Mouse (Mus musculus): ENCODE data around the gene Gm14214.

Gm14214 gene

GRCm38 (mm10) chr2:154769930-154770329, at the start of gene Gm14214:
Gm14214 (minus strand) TSS chr2:154770030.
- DNase-seq: no peak

GRCm38 (mm10) chr2:154818599-154818998, 48.8 kb upstream of the Gm14214 start:
- no peak for DNase-seq

GRCm38 (mm10) chr2:154817788-154818187, 48.0 kb upstream of the Gm14214 start:
- DNase-seq: peak; percentile 29

GRCm38 (mm10) chr2:154817089-154817488, 47.3 kb upstream of the Gm14214 start:
- no peak for DNase-seq

GRCm38 (mm10) chr2:154813426-154813825, 43.6 kb upstream of the Gm14214 start:
- DNase-seq: no peak

- no peak for DNase-seq
Observed at GRCm38 (mm10) chr2:154810821-154811220, 41.0 kb upstream of the Gm14214 start.

- DNase-seq: peak; percentile 61
Observed at GRCm38 (mm10) chr2:154809107-154809762, 39.4 kb upstream of the Gm14214 start.

GRCm38 (mm10) chr2:154807689-154808088, 37.9 kb upstream of the Gm14214 start:
- DNase-seq: no peak

- DNase-seq: no peak
Observed at GRCm38 (mm10) chr2:154803845-154804244, 34.0 kb upstream of the Gm14214 start.

GRCm38 (mm10) chr2:154803372-154803771, 33.5 kb upstream of the Gm14214 start:
- DNase-seq: no peak

- DNase-seq: peak; percentile 86
Observed at GRCm38 (mm10) chr2:154791661-154792642, 22.1 kb upstream of the Gm14214 start.

GRCm38 (mm10) chr2:154790656-154791483, 21.0 kb upstream of the Gm14214 start, which contains the start of the genes Raly and a:
Raly (plus strand) TSS chr2:154791096.
a (plus strand) TSS chr2:154791402.
- peak; percentile 95 for DNase-seq

- DNase-seq: no peak
Observed at GRCm38 (mm10) chr2:154789977-154790655, 20.3 kb upstream of the Gm14214 start.

GRCm38 (mm10) chr2:154789381-154789780, 19.6 kb upstream of the Gm14214 start:
- DNase-seq: no peak

- no peak for DNase-seq
Observed at GRCm38 (mm10) chr2:154786776-154787175, 16.9 kb upstream of the Gm14214 start.

GRCm38 (mm10) chr2:154786187-154786586, 16.4 kb upstream of the Gm14214 start:
- DNase-seq: no peak

GRCm38 (mm10) chr2:154785284-154785683, 15.5 kb upstream of the Gm14214 start:
- DNase-seq: no peak

- no peak for DNase-seq
Observed at GRCm38 (mm10) chr2:154782856-154783650, 13.2 kb upstream of the Gm14214 start.

- no peak for DNase-seq
Observed at GRCm38 (mm10) chr2:154782361-154782760, 12.5 kb upstream of the Gm14214 start.

GRCm38 (mm10) chr2:154779648-154780047, 9.8 kb upstream of the Gm14214 start:
- DNase-seq: no peak

GRCm38 (mm10) chr2:154776496-154776895, 6.7 kb upstream of the Gm14214 start:
- no peak for DNase-seq

All from kidney, adult 18-20 months (tissue).